Mouse (Mus musculus) lung, postnatal 0 days (tissue): ENCODE data around the gene Cyp26a1. TPM values are rescaled to one million over a fixed set of nuclear protein-coding genes. Genes with fewer than 3 reads are reported as not detected.

ENCODE experiments used
- ATAC-seq: fragments of 200-750 bp; cut with Nextera tagmentation; 2 replicates; pipeline ENCODE4 v1.8.0; 2017; ENCODE audit warnings: moderate library complexity
- DNase-seq: peaks from one replicate; pipeline ENCODE4 v3.0.0-alpha.2; 2016; ENCODE audit warnings: low spot score
- H3K27ac ChIP-seq: fragments of 300-500 bp; sonication (generic); 2 replicates; pipeline ENCODE4 v1.5.1; 2014; ENCODE audit warnings: antibody characterized with exemption, mild to moderate bottlenecking, low read length, mixed read lengths
- H3K27me3 ChIP-seq: fragments of 300-500 bp; sonication (generic); replicated peaks from 2 replicates; pipeline ENCODE4 v1.6.1; 2014; ENCODE audit warnings: low read length, mixed read lengths; ENCODE audit not compliant: insufficient read depth
- H3K36me3 ChIP-seq: fragments of 300-500 bp; sonication (generic); 2 replicates; pipeline ENCODE4 v1.6.1; 2014; ENCODE audit warnings: low read length, mixed read lengths; ENCODE audit not compliant: insufficient read depth
- H3K4me1 ChIP-seq: fragments of 300-500 bp; sonication (generic); 2 replicates; pipeline ENCODE4 v1.6.1; 2014; ENCODE audit warnings: antibody characterized with exemption, low read depth, low read length, mixed read lengths; ENCODE audit not compliant: insufficient read depth
- H3K4me2 ChIP-seq: fragments of 300-500 bp; sonication (generic); replicated peaks from 2 replicates; pipeline ENCODE4 v1.6.1; 2014; ENCODE audit warnings: low read depth, mild to moderate bottlenecking, low read length, moderate library complexity, mixed read lengths
- H3K4me3 ChIP-seq: fragments of 300-500 bp; sonication (generic); 2 replicates; pipeline ENCODE4 v1.5.1; 2014; ENCODE audit warnings: low read depth, low read length
- H3K9ac ChIP-seq: fragments of 300-500 bp; sonication (generic); replicated peaks from 2 replicates; pipeline ENCODE4 v1.6.1; 2014; ENCODE audit warnings: low read depth, mild to moderate bottlenecking
- H3K9me3 ChIP-seq: fragments of 300-500 bp; sonication (generic); 2 replicates; pipeline ENCODE4 v1.6.1; 2016; ENCODE audit warnings: low read length, mixed read lengths
- CTCF ChIP-seq: IDR thresholded peaks from 2 replicates; pipeline ENCODE4 v1.5.1; 2016; ENCODE audit warnings: antibody characterized with exemption, mild to moderate bottlenecking
- EP300 ChIP-seq: IDR thresholded peaks from 2 replicates; pipeline ENCODE4 v1.6.1; 2016; ENCODE audit warnings: antibody characterized with exemption, mild to moderate bottlenecking, control low read depth
- WGBS: fragments of 180-500 bp; shearing (Covaris S2); extraction: QIAGEN DNeasy Blood & Tissue Kit; methylation state at CpG from one replicate; pipeline ENCODE4 v1.1.7; 2014; 5-methylcytosine and 5-hydroxymethylcytosine counted together
- polyA plus RNA-seq: library from polyadenylated mRNA; unstranded; fragments of >200 nt; fragmentation: Nextera tagmentation; extraction: Ambion mirVana; gene quantifications from 2 replicates; pipeline ENCODE4 v1.2.1, GENCODE M21; 2015

Gene Cyp26a1
- polyA plus RNA-seq, 1 experiment from 2014 or later: 0.14 TPM

DNA sequence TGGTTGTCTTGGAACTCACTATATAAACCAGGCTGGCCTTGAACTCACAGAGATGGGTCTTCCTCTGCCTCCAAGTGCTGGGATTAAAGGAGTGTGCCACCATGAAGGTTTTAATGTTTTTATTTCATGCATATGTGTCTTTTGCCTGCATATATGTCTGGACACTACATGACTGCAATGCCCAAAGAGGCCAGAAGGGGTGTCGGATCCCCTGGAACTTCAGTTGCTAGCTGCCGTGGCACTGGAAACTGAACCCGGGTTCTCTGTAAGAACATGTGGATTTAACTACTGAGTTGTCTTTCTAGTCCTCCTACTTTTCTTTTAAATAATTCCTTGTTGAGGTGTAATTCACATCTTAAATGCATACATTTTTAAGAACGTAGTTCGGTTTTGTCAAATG, 27.0 kb downstream of the Cyp26a1 start:
- ATAC-seq: no peak
- Histone ChIP-seq H3K4me2 (no peak overlapping the region), H3K27me3 (no peaks in the 10 kb centered on the region), H3K27ac (no peak overlapping the region), H3K4me1 (no peaks in the 10 kb centered on the region), H3K9ac (no peak overlapping the region), H3K36me3 (no peaks in the 10 kb centered on the region), H3K4me3 (no peak overlapping the region), H3K9me3 (no peaks in the 10 kb centered on the region)
- DNase-seq: no peak
- TF ChIP-seq CTCF: no peak
- no peak for TF ChIP-seq EP300
- 98% methylated on average over 5 of the region's 5 CpGs for WGBS

DNA sequence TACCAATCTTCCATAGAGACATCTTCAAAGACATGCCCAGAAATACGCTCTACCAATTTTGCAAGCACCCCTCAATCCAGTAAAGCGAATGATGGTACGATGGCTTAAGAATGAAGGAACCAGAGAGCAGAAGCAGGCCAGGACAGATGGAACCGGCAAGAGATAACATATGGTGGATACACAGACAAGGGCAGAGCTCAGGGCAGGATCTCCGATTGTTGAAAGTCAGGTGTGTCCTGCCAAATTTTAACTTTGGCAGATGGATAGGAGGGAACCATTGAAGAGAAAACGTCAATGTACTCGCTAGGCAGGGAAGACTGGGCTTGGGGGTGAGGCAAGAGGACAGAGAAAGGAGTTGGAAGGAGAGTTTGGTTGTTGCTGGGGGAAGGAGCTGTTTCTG, 29.0 kb downstream of the Cyp26a1 start:
- Histone ChIP-seq H3K9me3 (no peaks in the 10 kb centered on the region), H3K9ac (no peak overlapping the region), H3K4me3 (no peak overlapping the region), H3K4me2 (no peak overlapping the region), H3K4me1 (no peaks in the 10 kb centered on the region), H3K27me3 (no peaks in the 10 kb centered on the region), H3K27ac (no peak overlapping the region), H3K36me3 (no peaks in the 10 kb centered on the region)
- whole genome bisulfite sequencing: 88% methylated on average over 7 of the region's 7 CpGs
- ATAC-seq (no peak), DNase-seq (no peak)
- TF ChIP-seq EP300 (no peak), CTCF (no peak)

DNA sequence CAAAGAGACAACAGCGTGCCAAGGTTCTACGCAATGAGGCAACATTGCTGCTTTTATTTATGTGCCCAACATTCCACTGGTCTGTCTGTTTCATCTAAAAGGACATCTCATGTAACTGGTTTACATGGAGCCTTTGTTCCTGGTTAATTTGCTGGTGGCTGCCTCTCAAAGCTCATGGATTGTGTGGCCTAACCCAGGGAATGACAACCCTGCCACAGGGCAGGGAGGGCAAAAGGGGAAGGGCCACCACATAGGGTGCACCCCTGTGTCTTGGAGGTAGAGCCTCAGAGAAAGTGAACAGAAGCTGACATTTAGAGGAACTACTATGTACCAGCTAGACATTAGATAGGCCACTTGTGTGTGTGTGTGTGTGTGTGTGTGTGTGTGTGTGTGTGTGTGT, 29.8 kb downstream of the Cyp26a1 start:
- Histone ChIP-seq H3K9ac (no peak overlapping the region), H3K9me3 (no peaks in the 10 kb centered on the region), H3K36me3 (no peaks in the 10 kb centered on the region), H3K27me3 (no peaks in the 10 kb centered on the region), H3K27ac (no peak overlapping the region), H3K4me3 (no peak overlapping the region), H3K4me2 (no peak overlapping the region), H3K4me1 (no peaks in the 10 kb centered on the region)
- WGBS: 86% methylated on average over 2 of the region's 2 CpGs
- no peak for DNase-seq
- ATAC-seq: no peak
- TF ChIP-seq CTCF (no peak), EP300 (no peak)

DNA sequence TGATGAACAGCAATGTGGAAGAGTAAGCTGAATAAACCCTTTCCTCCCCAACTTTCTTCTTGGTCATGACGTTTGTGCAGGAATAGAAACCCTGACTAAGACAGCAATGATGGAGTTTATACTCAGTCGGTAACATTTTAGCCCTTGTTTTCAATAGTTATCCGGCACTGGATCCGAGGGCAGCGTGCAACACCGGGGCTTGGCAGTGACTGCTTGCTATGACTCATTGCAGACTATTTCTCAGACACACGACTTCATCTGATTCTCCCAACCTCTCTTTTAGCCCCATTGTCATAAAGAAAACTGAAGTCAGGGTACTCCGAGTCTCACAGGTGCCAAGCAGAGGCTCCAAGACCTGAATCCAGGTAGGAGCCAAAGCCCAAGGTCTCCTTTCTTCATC, 37.8 kb downstream of the Cyp26a1 start:
- Histone ChIP-seq H3K27ac (no peak overlapping the region), H3K9me3 (no peaks in the 10 kb centered on the region), H3K27me3 (no peaks in the 10 kb centered on the region), H3K4me1 (no peaks in the 10 kb centered on the region), H3K36me3 (no peaks in the 10 kb centered on the region), H3K4me2 (no peak overlapping the region), H3K9ac (no peak overlapping the region), H3K4me3 (no peak overlapping the region)
- TF ChIP-seq EP300: no peak
- no peak for TF ChIP-seq CTCF
- 80% methylated on average over 8 of the region's 8 CpGs for WGBS
- DNase-seq (no peak), ATAC-seq (no peak)

DNA sequence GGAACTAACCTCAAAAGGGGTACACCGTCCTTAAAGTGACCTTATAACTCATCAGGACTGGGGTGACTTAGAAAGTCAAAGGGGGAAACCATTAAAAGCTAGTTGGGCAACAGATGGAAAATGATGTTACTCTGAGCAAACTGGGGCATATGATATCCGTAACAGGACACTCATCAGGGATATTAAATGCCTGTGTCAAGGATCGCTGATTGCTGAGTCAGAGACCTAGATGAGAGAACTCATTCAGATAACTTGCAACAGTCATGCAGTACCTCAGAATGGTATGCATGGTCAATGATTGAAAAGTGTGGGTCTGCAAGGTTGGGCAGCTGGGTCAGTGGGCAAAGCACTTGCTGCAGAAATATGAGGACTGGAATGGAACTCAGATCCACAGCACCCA, 41.0 kb downstream of the Cyp26a1 start:
- Histone ChIP-seq H3K9ac (no peak overlapping the region), H3K36me3 (no peaks in the 10 kb centered on the region), H3K9me3 (no peaks in the 10 kb centered on the region), H3K4me2 (no peak overlapping the region), H3K4me3 (no peak overlapping the region), H3K27me3 (no peaks in the 10 kb centered on the region), H3K27ac (no peak overlapping the region), H3K4me1 (no peaks in the 10 kb centered on the region)
- 83% methylated on average over 3 of the region's 3 CpGs for whole genome bisulfite sequencing
- TF ChIP-seq CTCF (no peak), EP300 (no peak)
- ATAC-seq (no peak), DNase-seq (no peak)

DNA sequence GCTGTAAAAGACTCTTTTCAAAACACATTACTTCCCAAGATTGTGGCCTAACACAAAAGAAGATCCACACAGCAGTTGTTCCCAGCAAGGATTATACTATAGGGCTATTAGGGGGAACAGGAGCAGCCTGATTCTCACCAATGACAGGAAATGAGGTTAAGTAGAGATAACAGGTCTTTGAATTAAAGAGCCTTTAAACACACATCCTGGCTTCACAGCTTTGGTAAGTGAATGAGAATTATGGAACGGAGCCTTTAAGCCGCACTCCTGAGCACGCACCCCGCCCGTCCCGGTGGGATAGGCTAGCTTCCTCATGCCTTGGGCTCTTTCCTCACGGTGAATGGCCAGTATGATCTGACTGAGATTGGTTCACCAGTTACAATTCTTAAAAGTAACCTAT, 42.4 kb downstream of the Cyp26a1 start:
- no peak; the same call in 1 of the 2 replicates for ATAC-seq

More for the DNA sequence above, 42.4 kb downstream of the Cyp26a1 start:
- Histone ChIP-seq H3K9ac (no peak overlapping the region), H3K9me3 (no peaks in the 10 kb centered on the region), H3K4me3 (no peak overlapping the region), H3K27me3 (no peaks in the 10 kb centered on the region), H3K36me3 (no peaks in the 10 kb centered on the region), H3K27ac (no peak overlapping the region), H3K4me1 (no peaks in the 10 kb centered on the region), H3K4me2 (no peak overlapping the region)
- DNase-seq: no peak
- 51% methylated on average over 7 of the region's 7 CpGs for WGBS
- no peak for TF ChIP-seq CTCF
- TF ChIP-seq EP300: no peak

Other genes starting within 250 kb of the Cyp26a1 start
- gene Exoc6, start 147.4 kb upstream of the Cyp26a1 start, polyA plus RNA-seq: 11.3 and 11.9 TPM in 2 replicates
- gene Cyp26c1, start 12.2 kb upstream of the Cyp26a1 start, polyA plus RNA-seq: not detected in 2 replicates